ENCODE assay signal across 21 mouse cellular contexts in the genomic region with DNA sequence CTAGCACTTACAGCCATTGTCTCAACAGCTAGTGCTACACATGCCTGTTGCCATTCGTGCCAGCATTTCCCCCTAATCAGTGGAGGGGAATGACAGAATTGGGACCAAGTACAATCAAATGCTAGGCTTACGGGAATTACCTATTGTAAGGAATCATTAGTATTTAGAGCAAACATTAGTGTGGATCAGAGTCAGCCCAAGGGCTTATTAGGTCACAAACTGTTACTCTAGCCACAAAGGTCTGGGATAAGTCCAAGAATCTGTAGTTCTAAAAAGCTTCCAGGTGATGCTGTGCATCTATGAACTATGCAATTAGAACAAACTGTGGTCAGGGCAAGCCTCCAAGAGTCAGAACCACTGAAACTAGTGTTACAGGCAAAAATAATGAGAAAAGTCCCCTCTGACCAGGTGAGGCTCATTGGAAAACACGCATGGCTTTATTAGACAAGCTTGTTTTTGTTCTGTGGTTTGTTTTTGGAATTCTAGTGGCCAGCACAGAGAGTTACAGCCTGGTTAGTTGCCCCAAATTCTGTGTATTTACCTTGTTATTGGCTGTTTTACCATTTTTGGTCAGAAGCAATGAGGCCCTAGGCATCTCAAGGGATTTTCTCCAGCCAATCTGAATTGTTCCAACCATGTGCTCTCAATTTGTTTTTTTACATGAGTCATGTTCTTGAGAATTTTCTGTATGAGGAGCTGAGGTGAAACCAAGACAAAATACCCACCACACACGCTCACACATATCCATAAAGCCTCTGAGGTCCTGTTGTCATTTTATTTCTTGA.
DNase-seq lines count a peak whose midpoint lies in the region; ATAC-seq and TF ChIP-seq lines count a peak whose summit lies in the region.
"Had no signal": no experiment of that assay in that cellular context is flagged by ENCODE, and none has a peak within 500 bp of the region (broad histone marks: within the 10 kb centered on the region; RNA-seq: fewer than 3 reads in every experiment).

No protein-coding gene starts in this region.

- H3K4me1 ChIP-seq in CH12.LX (ENCODE audit: control insufficient read depth in 1 of 2, insufficient read depth in 2 of 2): peaks cover 3 to 16% of the 10 kb centered on the region in 2 experiments; a peak in 2 of 4 replicates
- H3K4me1 ChIP-seq in limb, embryonic 13.5 days: peaks cover 19% of the 10 kb centered on the region
- H3K4me1 ChIP-seq in kidney, adult 2 months (ENCODE audit: control insufficient read depth, insufficient read depth, low read length): no peaks in the 10 kb centered on the region
- H3K4me1 ChIP-seq: heart, embryonic 13.5 days; hindbrain, embryonic 15.5 days; kidney, embryonic 15.5 days; liver, embryonic 12.5 days; megakaryocyte, embryonic 14.5 days; neural tube, embryonic 13.5 days had no signal

- no peak for TF ChIP-seq POLR2A in CH12.LX (IDR thresholded peaks at IDR 0.05; ENCODE audit: low read depth, low read length)
- TF ChIP-seq POLR2A in kidney, adult 2 months (IDR thresholded peaks at IDR 0.05; ENCODE audit: low read depth, low read length): no peak

- H3K79me2 ChIP-seq in CH12.LX (replicated peaks; ENCODE audit: control insufficient read depth, extremely low read depth, insufficient read depth, poor library complexity, severe bottlenecking): no peaks in the 10 kb centered on the region

- H3K4me3 ChIP-seq in CH12.LX (replicated peaks in 1 of 3; ENCODE audit: low read depth in 2 of 3, low read length in 2 of 3, poor library complexity in 1 of 3): no peak overlapping the region
- no peak overlapping the region for H3K4me3 ChIP-seq in limb, embryonic 13.5 days
- no peak overlapping the region for H3K4me3 ChIP-seq in kidney, adult 2 months (ENCODE audit: insufficient read depth, low read depth, low read length)
- H3K4me3 ChIP-seq: gastrocnemius, adult 2 months; heart, embryonic 13.5 days; hindbrain, embryonic 15.5 days; kidney, embryonic 15.5 days; liver, embryonic 12.5 days; megakaryocyte, embryonic 14.5 days; neural tube, embryonic 13.5 days had no signal

- no peak overlapping the region for H3K9ac ChIP-seq in CH12.LX (ENCODE audit: insufficient read depth, low read depth)
- H3K9ac ChIP-seq in limb, embryonic 13.5 days: no peak overlapping the region
- H3K9ac ChIP-seq: heart, embryonic 13.5 days; hindbrain, embryonic 15.5 days; kidney, embryonic 15.5 days; liver, embryonic 12.5 days; neural tube, embryonic 13.5 days had no signal

- TF ChIP-seq EP300 in CH12.LX (IDR thresholded peaks at IDR 0.05; ENCODE audit: low read length): no peak; the same call in 1 of the 2 replicates

- ATAC-seq in limb, embryonic 13.5 days (ENCODE audit: low FRiP score, low read depth): peak; percentile 88
- no peak for ATAC-seq in CD4-positive, CD25-positive, alpha-beta regulatory T cell, adult 4 months
- ATAC-seq: activated CD4-positive, CD25-positive, alpha-beta regulatory T cell, adult 4 months; intestine, embryonic 16.5 days; liver, embryonic 12.5 days had no signal

- TF ChIP-seq CTCF in CH12.LX (conservative IDR thresholded peaks at IDR 0.05 in 1 of 2, IDR thresholded peaks at IDR 0.05 in 1 of 2; ENCODE audit: low read depth in 2 of 2, low read length in 2 of 2): no peak
- TF ChIP-seq CTCF in kidney, adult 2 months (conservative IDR thresholded peaks at IDR 0.05; ENCODE audit: insufficient read depth, insufficient read length, low read depth, low read length): no peak

- dilution Hi-C loops in CH12.LX (cut with MboI; ENCODE audit: extremely low pct_ligation_motif_present, extremely low pct_unique_long_range_greater_than_20kb, low sequenced_read_pairs): no loop called here

- H3K36me3 ChIP-seq in CH12.LX (replicated peaks in 1 of 2; ENCODE audit: control insufficient read depth in 1 of 2, insufficient read depth in 1 of 2, low read length in 1 of 2): no peaks in the 10 kb centered on the region
- H3K36me3 ChIP-seq in limb, embryonic 13.5 days: no peaks in the 10 kb centered on the region
- H3K36me3 ChIP-seq in kidney, adult 2 months (ENCODE audit: control insufficient read depth, insufficient read depth, low read length): no peaks in the 10 kb centered on the region
- H3K36me3 ChIP-seq: heart, embryonic 13.5 days; hindbrain, embryonic 15.5 days; kidney, embryonic 15.5 days; liver, embryonic 12.5 days; neural tube, embryonic 13.5 days had no signal

- no peaks in the 10 kb centered on the region for H3K27me3 ChIP-seq in CH12.LX (replicated peaks)
- H3K27me3 ChIP-seq in limb, embryonic 13.5 days: no peaks in the 10 kb centered on the region
- no peaks in the 10 kb centered on the region; the same call in 1 of the 2 replicates for H3K27me3 ChIP-seq in kidney, adult 2 months (replicated peaks; ENCODE audit: control insufficient read depth, insufficient read depth, low read length)
- H3K27me3 ChIP-seq: heart, embryonic 13.5 days; hindbrain, embryonic 15.5 days; kidney, embryonic 15.5 days; liver, embryonic 12.5 days; megakaryocyte, embryonic 14.5 days; neural tube, embryonic 13.5 days had no signal

- no peaks in the 10 kb centered on the region for H3K9me3 ChIP-seq in CH12.LX (replicated peaks; ENCODE audit: low read length)
- H3K9me3 ChIP-seq in limb, embryonic 13.5 days: no peaks in the 10 kb centered on the region
- H3K9me3 ChIP-seq: heart, embryonic 13.5 days; hindbrain, embryonic 15.5 days; kidney, embryonic 15.5 days; liver, embryonic 12.5 days; megakaryocyte, embryonic 14.5 days; neural tube, embryonic 13.5 days had no signal

- no peak for TF ChIP-seq RAD21 in CH12.LX (IDR thresholded peaks at IDR 0.05; ENCODE audit: low read depth, low read length)

- in situ Hi-C loops in CH12.LX (cut with MboI; ENCODE audit: low pct_ligation_motif_present, low pct_unique_long_range_greater_than_20kb, low sequenced_read_pairs): no loop called here

- H3K4me2 ChIP-seq in CH12.LX (ENCODE audit: insufficient read depth, low read depth, poor library complexity, severe bottlenecking): no peak overlapping the region
- H3K4me2 ChIP-seq in limb, embryonic 13.5 days (replicated peaks): no peak overlapping the region
- H3K4me2 ChIP-seq: heart, embryonic 13.5 days; hindbrain, embryonic 15.5 days; kidney, embryonic 15.5 days; liver, embryonic 12.5 days; neural tube, embryonic 13.5 days had no signal

- 36% methylated on average over 4 of the region's 4 CpGs for WGBS in limb, embryonic 13.5 days
- 79% methylated on average over 4 of the region's 4 CpGs for WGBS in kidney, adult 2 months

- no peak overlapping the region for H3K27ac ChIP-seq in CH12.LX (ENCODE audit: insufficient read depth, low read depth)
- H3K27ac ChIP-seq in limb, embryonic 13.5 days: peak overlapping the region; percentile 39; the same call in 1 of the 2 replicates
- no peak overlapping the region for H3K27ac ChIP-seq in kidney, adult 2 months (ENCODE audit: insufficient read depth, low read depth, low read length)
- H3K27ac ChIP-seq: gastrocnemius, adult 2 months; heart, embryonic 13.5 days; hindbrain, embryonic 15.5 days; kidney, embryonic 15.5 days; liver, embryonic 12.5 days; neural tube, embryonic 13.5 days had no signal

- DNase-seq in cerebellum, adult 8-10 months: peak; percentile 9
- no peak for DNase-seq in cerebellum, adult 11 months
- peak; percentile 29 for DNase-seq in CH12.LX (ENCODE audit: extremely low read depth)
- peak; percentile 41 for DNase-seq in cerebellum, adult 9-10 months
- DNase-seq in kidney, adult 2 months: no peak
- DNase-seq: adrenal gland, postnatal 10 days; gastrocnemius, adult 2 months; heart, postnatal 4 days; lung, adult 2 months; midbrain, embryonic 14.5 days; thymus, postnatal 36 days had no signal

TF ChIP-seq in CH12.LX, 34 proteins besides CTCF, POLR2A, EP300 and RAD21:
- TF ChIP-seq E2F4 (IDR thresholded peaks at IDR 0.05; ENCODE audit: insufficient replicate concordance, low read depth, low read length) (no peak), ETS1 (conservative IDR thresholded peaks at IDR 0.05; ENCODE audit: low read depth, low read length) (peak; percentile 29; the same call in 1 of the 2 replicates), MEF2A (IDR thresholded peaks at IDR 0.05; ENCODE audit: borderline replicate concordance, low read depth, low read length) (0 out of 2 replicates have a peak, but pooled peaks have one; percentile 26), MAX (IDR thresholded peaks at IDR 0.05; ENCODE audit: low read length) (peak; percentile 56; the same call in 1 of the 2 replicates)

Comparison
In these comparisons a context has a peak if more than half of its experiments do, and no peak if none do; other contexts are left out.
1. DNase-seq: peak in cerebellum, adult 8-10 months (single experiment), CH12.LX (single experiment) and cerebellum, adult 9-10 months (single experiment); none in cerebellum, adult 11 months (single experiment) and kidney, adult 2 months (single experiment).